Mouse (Mus musculus) urinary bladder, postnatal 36 days (tissue): Measurements from ENCODE around the gene Epn3.

Experiments
- DNase-seq, 2 experiments: peaks; one replicate each; pipeline ENCODE4 v3.0.0; 2022; ENCODE audit warnings: low spot score in 2 of 2, mixed read lengths in 1 of 2

Epn3 gene

GRCm38 (mm10) chr11:94471740-94472584, 27.8 kb downstream of the Epn3 start:
- DNase-seq: no peak

GRCm38 (mm10) chr11:94470391-94470790, 29.4 kb downstream of the Epn3 start:
- DNase-seq: no peak

- no peak for DNase-seq
Measured at GRCm38 (mm10) chr11:94469136-94470064, 30.4 kb downstream of the Epn3 start.

GRCm38 (mm10) chr11:94468582-94469064, 31.2 kb downstream of the Epn3 start:
- no peak for DNase-seq

- DNase-seq: no peak
Measured at GRCm38 (mm10) chr11:94466333-94466855, 33.4 kb downstream of the Epn3 start.

GRCm38 (mm10) chr11:94464170-94464569, 35.6 kb downstream of the Epn3 start:
- no peak for DNase-seq

GRCm38 (mm10) chr11:94461856-94462255, 37.9 kb downstream of the Epn3 start:
- no peak for DNase-seq

GRCm38 (mm10) chr11:94457001-94457400, 42.8 kb downstream of the Epn3 start:
- no peak for DNase-seq

- DNase-seq: no peak
Measured at GRCm38 (mm10) chr11:94456347-94456746, 43.4 kb downstream of the Epn3 start.

GRCm38 (mm10) chr11:94455161-94455820, 44.5 kb downstream of the Epn3 start:
- DNase-seq: no peak

GRCm38 (mm10) chr11:94454756-94455155, 45.0 kb downstream of the Epn3 start:
- no peak for DNase-seq

- DNase-seq: no peak
Measured at GRCm38 (mm10) chr11:94451091-94451773, 48.5 kb downstream of the Epn3 start.

- DNase-seq: no peak
Measured at GRCm38 (mm10) chr11:94449886-94450285, 49.9 kb downstream of the Epn3 start.

GRCm38 (mm10) chr11:94449239-94449638, 50.5 kb downstream of the Epn3 start:
- no peak for DNase-seq

- no peak for DNase-seq
Measured at GRCm38 (mm10) chr11:94447017-94447416, 52.8 kb downstream of the Epn3 start.

GRCm38 (mm10) chr11:94445300-94445699, 54.5 kb downstream of the Epn3 start:
- no peak for DNase-seq

GRCm38 (mm10) chr11:94444829-94445228, 54.9 kb downstream of the Epn3 start:
- no peak for DNase-seq

- no peak for DNase-seq
Measured at GRCm38 (mm10) chr11:94441752-94442151, 58.0 kb downstream of the Epn3 start.

GRCm38 (mm10) chr11:94441122-94441521, 58.7 kb downstream of the Epn3 start:
- no peak for DNase-seq

GRCm38 (mm10) chr11:94440421-94440820, 59.4 kb downstream of the Epn3 start:
- no peak for DNase-seq
